In the genomic region with DNA sequence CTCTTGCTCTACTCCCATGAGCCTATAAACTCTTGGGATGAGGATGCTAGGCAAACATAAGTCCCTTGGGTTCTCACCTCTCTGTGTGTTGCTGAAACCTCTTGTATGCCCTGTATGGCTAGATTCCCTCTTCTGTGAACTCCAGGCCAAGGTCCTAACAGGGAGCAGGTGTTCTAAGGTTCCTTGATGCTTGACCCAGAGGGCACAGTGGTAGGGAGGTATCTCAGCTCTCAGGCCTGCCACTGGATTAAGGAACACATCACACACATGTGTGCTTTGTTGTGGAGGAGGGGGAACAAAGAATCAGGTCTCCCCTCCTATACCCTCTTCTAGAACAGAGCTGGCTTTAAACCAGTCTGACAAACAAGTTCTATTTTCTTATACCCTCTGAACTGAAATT, we compare ENCODE assay signal across 7 mouse cellular contexts. TPM values are rescaled to one million over a fixed set of nuclear protein-coding genes. Genes with fewer than 3 reads are reported as not detected.
DNase-seq lines count a peak whose midpoint lies in the region; ATAC-seq and TF ChIP-seq lines count a peak whose summit lies in the region.

Gene Dnal4 (minus strand): TSS at position 101 of the 400 bp plus-strand sequence.

- no peaks in the 10 kb centered on the region for H3K9me3 ChIP-seq in lung, postnatal 0 days (ENCODE audit: low read length)
- no peaks in the 10 kb centered on the region for H3K9me3 ChIP-seq in embryonic facial prominence, embryonic 13.5 days
- H3K9me3 ChIP-seq in hindbrain, embryonic 12.5 days (replicated peaks) = no peaks in the 10 kb centered on the region
- H3K9me3 ChIP-seq in midbrain, embryonic 11.5 days (ENCODE audit: control insufficient read depth, low read length) = no peaks in the 10 kb centered on the region

- H3K27me3 ChIP-seq in lung, postnatal 0 days (replicated peaks; ENCODE audit: insufficient read depth, low read length) = no peaks in the 10 kb centered on the region
- H3K27me3 ChIP-seq in embryonic facial prominence, embryonic 13.5 days = no peaks in the 10 kb centered on the region
- no peaks in the 10 kb centered on the region for H3K27me3 ChIP-seq in hindbrain, embryonic 12.5 days
- no peaks in the 10 kb centered on the region for H3K27me3 ChIP-seq in midbrain, embryonic 11.5 days (ENCODE audit: control insufficient read depth, insufficient read depth, low read length)

- no peak within 1 kb of the TSS for H3K4me3 ChIP-seq in lung, postnatal 0 days (ENCODE audit: low read depth, low read length)
- no peak within 1 kb of the TSS for H3K4me3 ChIP-seq in embryonic facial prominence, embryonic 13.5 days
- no peak within 1 kb of the TSS for H3K4me3 ChIP-seq in hindbrain, embryonic 12.5 days
- no peak within 1 kb of the TSS for H3K4me3 ChIP-seq in midbrain, embryonic 11.5 days (ENCODE audit: low read depth, low read length)

- no peak within 1 kb of the TSS for H3K4me2 ChIP-seq in lung, postnatal 0 days (replicated peaks; ENCODE audit: low read depth, low read length)
- no peak within 1 kb of the TSS for H3K4me2 ChIP-seq in embryonic facial prominence, embryonic 13.5 days
- H3K4me2 ChIP-seq in hindbrain, embryonic 12.5 days (replicated peaks) = no peak within 1 kb of the TSS
- no peak within 1 kb of the TSS for H3K4me2 ChIP-seq in midbrain, embryonic 11.5 days

- H3K27ac ChIP-seq in lung, postnatal 0 days (ENCODE audit: low read length) = no peak within 1 kb of the TSS
- H3K27ac ChIP-seq in embryonic facial prominence, embryonic 13.5 days = no peak within 1 kb of the TSS
- H3K27ac ChIP-seq in hindbrain, embryonic 12.5 days = no peak within 1 kb of the TSS
- no peak within 1 kb of the TSS for H3K27ac ChIP-seq in midbrain, embryonic 11.5 days (ENCODE audit: low read depth, low read length)

- H3K4me1 ChIP-seq in lung, postnatal 0 days (ENCODE audit: insufficient read depth, low read depth, low read length) = peaks cover 7% of the 10 kb centered on the region; the same call in 1 of the 2 replicates
- peaks cover 24% of the 10 kb centered on the region for H3K4me1 ChIP-seq in embryonic facial prominence, embryonic 13.5 days
- peaks cover 17% of the 10 kb centered on the region for H3K4me1 ChIP-seq in hindbrain, embryonic 12.5 days
- H3K4me1 ChIP-seq in midbrain, embryonic 11.5 days (ENCODE audit: control insufficient read depth, insufficient read depth, low read length) = peaks cover 16% of the 10 kb centered on the region; the same call in 1 of the 2 replicates

- H3K36me3 ChIP-seq in lung, postnatal 0 days (ENCODE audit: insufficient read depth, low read length) = no peaks in the 10 kb centered on the region
- no peaks in the 10 kb centered on the region for H3K36me3 ChIP-seq in embryonic facial prominence, embryonic 13.5 days
- no peaks in the 10 kb centered on the region for H3K36me3 ChIP-seq in hindbrain, embryonic 12.5 days
- H3K36me3 ChIP-seq in midbrain, embryonic 11.5 days (ENCODE audit: control insufficient read depth, insufficient read depth, low read length) = no peaks in the 10 kb centered on the region

- ATAC-seq in lung, postnatal 0 days = no peak
- ATAC-seq in embryonic facial prominence, embryonic 13.5 days (ENCODE audit: insufficient number of reproducible peaks, insufficient read depth, low FRiP score, low TSS enrichment, low read depth) = no peak
- no peak for ATAC-seq in hindbrain, embryonic 12.5 days (ENCODE audit: low FRiP score)
- ATAC-seq in midbrain, embryonic 11.5 days (ENCODE audit: low FRiP score) = no peak
- ATAC-seq in activated CD4-positive, CD25-positive, alpha-beta regulatory T cell, adult 4 months = no peak

- no peak for DNase-seq in lung, postnatal 0 days (ENCODE audit: low spot score)
- no peak for DNase-seq in lung, adult 18-20 months
- DNase-seq in midbrain, embryonic 11.5 days (ENCODE audit: low spot score, missing footprints) = no peak
- DNase-seq in adipocyte (ENCODE audit: low spot score) = no peak

- H3K9ac ChIP-seq in lung, postnatal 0 days (replicated peaks; ENCODE audit: low read depth) = no peak within 1 kb of the TSS
- no peak within 1 kb of the TSS for H3K9ac ChIP-seq in embryonic facial prominence, embryonic 13.5 days
- no peak within 1 kb of the TSS for H3K9ac ChIP-seq in hindbrain, embryonic 12.5 days
- H3K9ac ChIP-seq in midbrain, embryonic 11.5 days (ENCODE audit: low read length) = no peak within 1 kb of the TSS

- TF ChIP-seq CTCF in lung, postnatal 0 days (IDR thresholded peaks at IDR 0.05) = no peak

- TF ChIP-seq EP300 in lung, postnatal 0 days (IDR thresholded peaks at IDR 0.05) = no peak

RNA-seq across cellular contexts. Expression of gene Dnal4, which starts in this region (rescaled TPM):
- 49.5 and 52.4 TPM in 2 replicates for polyA plus RNA-seq in lung, postnatal 0 days (2015; fragmentation: Nextera tagmentation; extraction: Ambion mirVana)
- 69.2 and 74.4 TPM in 2 replicates for polyA plus RNA-seq in embryonic facial prominence, embryonic 13.5 days (2015; fragmentation: Nextera tagmentation; extraction: Ambion mirVana)
- 76.8 and 78.1 TPM in 2 replicates for polyA plus RNA-seq in hindbrain, embryonic 12.5 days (2016; fragmentation: Nextera tagmentation; extraction: Ambion mirVana)
- polyA plus RNA-seq in midbrain, embryonic 11.5 days (2014; fragmentation: Nextera tagmentation; extraction: Ambion mirVana) = 62.9 and 72.1 TPM in 2 replicates
- 1 to 10 TPM; 5.3 to 6.9 TPM for polyA plus RNA-seq in activated CD4-positive, CD25-positive, alpha-beta regulatory T cell, adult 4 months (2017; shearing (Covaris generic))
